Mouse (Mus musculus): ENCODE results near the gene Cd22.
"Not testable (repeated sequence)": the region's sequence is repeated elsewhere in the genome, so short reads cannot be mapped to it uniquely, and the experiment has no call there.

Cd22 gene

DNA sequence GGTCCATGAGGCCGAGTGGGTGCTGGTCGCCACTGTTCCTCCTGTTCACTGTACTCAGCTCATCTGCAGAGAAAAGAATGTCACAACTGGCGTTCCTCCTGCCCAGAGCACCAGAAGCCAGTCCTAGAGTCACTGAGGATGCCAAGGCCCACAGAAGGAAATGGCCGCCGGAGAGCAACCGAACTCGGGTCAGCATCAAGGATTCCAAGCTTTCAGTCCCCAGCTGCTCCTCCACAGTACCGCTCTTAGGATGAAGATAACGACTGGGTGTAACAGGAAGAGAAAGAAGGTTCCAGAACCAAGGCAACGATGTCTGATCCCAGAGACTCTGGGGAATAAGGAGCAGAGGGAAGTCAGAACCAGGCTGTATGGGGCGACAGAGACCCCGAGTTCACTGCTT is 18.7 kb downstream of the Cd22 start, which contains the start of gene Ffar1:
Gene Ffar1 (minus strand): TSS at position 101 of the 400 bp plus-strand sequence.
- DNase-seq (ENCODE audit: low spot score), result no peak

DNA sequence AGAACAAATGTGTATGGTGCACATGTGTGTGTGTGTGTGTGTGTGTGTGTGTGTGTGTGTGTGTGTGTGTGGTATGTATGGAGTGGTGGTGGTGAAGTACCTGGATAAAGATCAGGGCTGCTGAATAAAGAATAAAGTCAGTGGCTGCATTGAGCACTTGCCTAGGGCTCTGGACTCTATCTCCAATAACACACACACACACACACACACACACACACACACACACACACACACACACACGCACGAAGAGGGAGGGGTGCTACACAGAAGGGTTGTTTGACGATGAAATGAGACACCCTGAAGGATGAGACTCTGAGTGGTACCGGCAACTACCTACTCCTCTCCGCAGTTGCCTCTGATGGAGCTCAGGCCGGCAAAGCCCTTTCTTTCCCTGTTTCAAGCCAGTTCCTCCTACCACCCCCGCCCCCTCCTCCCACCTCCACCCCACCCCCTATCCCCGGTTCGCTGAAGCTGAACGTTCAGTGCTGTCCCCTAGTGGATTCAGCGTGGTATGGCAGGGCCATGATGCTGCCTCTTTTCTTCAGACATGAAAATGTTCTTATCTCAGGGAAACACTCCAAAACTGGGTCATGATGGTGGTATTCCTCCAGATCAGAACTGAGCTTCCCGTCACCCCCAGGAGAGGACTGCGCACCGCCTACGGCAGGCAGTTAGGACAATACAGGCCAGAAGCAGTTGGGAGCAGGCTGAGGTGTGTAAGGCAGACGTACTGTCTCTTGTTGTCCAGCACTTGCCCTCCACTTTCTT is 20.3 kb downstream of the Cd22 start:
- DNase-seq (ENCODE audit: low spot score), result peak; percentile 40

DNA sequence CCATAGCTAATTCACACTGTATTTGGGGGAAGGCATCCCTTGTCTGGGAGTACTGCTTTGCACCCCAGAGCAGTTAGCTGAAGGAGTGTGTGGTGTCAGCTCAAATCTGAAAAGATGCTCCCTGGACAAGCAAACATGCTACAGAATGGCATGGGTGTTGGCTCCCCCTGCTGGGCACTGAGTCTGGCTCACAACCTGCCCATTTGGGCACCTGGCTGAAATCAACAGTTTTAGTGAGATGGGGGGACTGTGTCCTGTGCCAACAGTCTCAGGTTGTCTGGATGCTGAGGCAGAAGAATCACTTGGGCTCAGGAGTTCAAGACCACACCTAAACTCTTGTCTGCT is 20.9 kb downstream of the Cd22 start:
- DNase-seq (ENCODE audit: low spot score), result peak; percentile 42

DNA sequence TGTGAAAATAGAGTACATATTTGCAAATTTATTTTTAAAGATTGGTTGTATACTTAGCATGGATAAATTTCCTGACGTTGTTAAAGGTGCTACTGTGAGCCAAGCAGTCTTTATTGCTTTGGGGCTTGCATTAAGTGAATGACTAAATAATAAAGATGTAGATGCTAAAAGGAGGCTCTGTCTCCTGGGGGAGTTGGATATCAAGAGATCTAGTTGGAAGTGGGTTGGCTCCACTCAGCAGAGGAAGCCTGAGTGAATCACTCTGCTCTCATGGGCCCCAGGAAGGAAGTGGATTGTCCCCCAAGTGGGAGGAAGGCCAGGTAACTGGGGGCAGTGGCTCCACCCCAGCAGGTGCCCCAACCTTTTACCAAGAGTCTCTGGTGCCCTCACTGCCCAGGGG is 22.4 kb downstream of the Cd22 start:
- no peak for DNase-seq (ENCODE audit: low spot score)

DNA sequence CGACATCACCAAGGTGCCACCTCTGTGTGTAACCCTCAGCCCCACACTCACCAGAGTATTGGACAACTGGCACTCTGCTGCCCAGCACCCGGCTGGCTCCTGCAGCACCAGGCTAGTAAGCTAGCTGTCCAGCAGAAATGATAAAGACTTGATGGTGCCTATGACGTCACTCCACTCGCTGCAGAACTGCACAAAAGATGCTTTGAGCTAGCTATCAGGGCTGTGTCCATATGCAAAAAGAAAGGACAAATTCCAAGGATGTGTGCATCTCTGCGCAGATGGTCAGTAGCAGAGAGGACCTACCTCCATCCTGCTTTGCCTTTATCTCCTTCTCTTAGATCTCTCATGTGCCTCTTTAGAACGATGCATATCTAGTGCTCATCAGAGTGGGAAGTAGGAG is 24.1 kb downstream of the Cd22 start, which contains the start of gene Ffar3:
Gene Ffar3 (minus strand): TSS at position 101 of the 400 bp plus-strand sequence.
- DNase-seq (ENCODE audit: low spot score), result no peak

DNA sequence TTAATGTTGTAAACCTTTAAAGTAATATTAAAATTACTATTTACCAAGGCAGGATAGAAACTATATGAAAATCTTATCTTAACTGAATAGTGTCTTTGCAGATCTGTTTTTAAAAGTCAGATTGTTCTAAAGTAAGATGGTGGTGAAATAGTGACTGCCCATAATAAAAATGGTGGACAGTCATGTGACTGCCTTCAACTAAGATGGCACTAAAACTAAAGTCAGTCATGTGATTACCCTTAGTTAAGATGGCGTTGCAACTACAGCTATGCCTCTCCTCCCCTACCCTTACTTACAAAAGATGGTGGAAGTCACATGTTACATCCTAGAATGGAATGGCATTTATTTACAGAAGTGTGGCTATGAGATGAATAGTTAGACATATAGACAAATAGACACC is 28.7 kb downstream of the Cd22 start:
- DNase-seq (ENCODE audit: low spot score), result no peak

DNA sequence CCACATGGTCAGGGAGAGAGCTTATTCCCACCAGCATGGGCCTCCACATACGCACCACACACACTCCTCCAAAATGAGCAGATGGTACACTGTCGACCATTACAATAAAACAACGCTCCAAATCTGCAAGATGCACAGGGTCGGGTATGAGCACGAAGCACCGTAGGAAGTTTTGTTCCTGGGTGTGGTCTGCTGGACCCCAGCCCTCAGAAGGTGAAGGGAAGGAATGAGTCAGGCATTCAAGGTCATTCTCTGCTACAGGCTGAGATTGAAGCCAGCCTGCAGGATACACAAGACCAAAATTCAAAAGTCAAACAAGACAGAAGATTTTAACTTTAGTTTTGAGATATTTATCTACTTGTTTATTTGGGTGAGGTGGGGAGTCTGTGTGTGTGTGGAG is 32.2 kb downstream of the Cd22 start:
- no peak for DNase-seq (ENCODE audit: low spot score)

DNA sequence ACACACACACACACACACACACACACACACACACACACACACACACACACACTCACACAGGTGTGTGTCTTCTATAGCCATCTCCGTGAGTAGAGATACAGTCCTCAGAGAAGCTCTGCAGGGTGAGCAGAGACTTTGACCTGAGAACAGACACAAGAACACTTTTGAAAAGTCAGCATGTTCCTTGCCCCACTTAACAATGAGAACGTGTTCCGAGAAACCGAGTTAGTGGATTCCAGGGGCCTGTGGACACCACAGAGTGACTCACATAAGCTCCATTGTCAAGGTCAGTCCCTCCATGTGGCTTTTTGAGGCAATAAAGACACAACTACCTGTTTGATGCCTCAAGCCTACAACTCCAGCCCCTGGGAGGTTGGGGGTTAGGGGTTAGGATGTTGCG is 32.8 kb downstream of the Cd22 start:
- DNase-seq (ENCODE audit: low spot score), result no peak

DNA sequence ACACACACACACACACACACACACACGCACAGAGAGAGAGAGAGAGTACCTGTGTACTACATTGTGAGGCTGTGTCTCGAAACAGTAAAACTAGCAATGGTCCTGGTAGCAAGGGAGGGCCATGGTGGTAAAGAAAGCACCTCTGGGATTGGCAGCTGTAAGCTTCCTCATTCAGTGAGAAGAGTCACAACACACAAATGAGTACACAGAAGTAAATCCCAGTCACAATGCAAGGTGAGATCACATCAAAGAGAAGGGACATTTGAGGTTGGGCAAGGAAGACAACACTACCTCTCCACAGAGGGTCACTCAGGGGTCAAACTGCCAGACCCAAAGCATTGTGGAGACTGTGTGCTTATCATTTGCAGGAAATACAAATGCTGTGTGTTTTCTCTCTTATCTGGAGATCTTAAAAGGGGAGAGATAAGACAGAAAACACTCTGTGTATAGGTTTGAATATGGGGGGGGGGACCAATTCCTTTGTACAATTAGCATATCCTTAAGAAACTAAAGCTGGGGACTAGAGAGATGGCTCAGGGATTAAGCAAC is 33.6 kb downstream of the Cd22 start:
- no peak for DNase-seq (ENCODE audit: low spot score)

DNA sequence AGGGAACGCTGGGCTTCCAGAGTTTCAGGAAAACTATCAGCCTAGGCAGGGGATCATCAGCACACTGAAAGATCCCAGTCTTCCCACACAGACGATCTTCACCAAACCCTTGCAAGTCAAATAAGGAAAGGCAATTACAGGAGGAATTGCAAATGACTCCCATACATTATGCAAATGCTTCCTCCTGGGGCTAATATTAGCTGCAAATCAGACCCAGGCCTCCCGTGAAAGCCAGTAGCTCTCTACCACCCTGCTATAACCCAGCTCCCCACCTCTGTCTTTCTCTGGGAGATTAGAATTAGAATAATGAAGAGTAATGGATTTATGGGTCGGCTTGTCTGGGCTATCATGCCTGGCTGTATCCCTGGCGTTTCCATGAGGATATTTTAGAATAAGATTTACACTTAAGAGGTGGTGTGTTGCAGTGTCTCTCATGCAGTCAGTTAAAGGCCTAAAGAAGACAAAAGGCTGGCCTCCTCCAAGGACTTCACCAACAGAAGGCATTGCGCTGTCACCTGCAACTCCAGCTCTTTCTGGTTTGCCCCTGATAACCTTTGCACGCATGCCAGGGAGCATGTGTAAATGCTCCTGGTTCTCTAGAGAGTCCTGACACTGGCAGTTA is 35.4 kb downstream of the Cd22 start:
- DNase-seq (ENCODE audit: low spot score), result no peak

DNA sequence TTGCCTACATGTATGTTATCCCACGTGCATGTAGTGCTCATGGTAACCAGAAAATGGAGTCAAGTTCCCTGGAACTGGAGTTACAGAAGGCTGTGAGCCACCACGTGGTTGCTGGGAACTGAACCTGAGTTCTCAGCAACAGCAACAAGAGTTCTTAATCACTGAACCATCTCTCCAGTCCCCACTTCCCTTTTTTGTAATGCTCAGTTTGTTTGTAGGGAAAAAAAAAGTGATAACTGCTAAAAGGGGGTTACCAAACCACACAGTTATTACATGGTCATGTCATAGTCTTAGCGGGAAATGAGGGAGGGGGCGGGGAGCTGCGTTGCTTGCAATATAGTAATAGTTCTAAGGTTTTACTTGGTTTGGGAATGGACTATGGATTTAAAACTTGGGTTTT is 38.0 kb downstream of the Cd22 start:
- DNase-seq (ENCODE audit: low spot score), result no peak

DNA sequence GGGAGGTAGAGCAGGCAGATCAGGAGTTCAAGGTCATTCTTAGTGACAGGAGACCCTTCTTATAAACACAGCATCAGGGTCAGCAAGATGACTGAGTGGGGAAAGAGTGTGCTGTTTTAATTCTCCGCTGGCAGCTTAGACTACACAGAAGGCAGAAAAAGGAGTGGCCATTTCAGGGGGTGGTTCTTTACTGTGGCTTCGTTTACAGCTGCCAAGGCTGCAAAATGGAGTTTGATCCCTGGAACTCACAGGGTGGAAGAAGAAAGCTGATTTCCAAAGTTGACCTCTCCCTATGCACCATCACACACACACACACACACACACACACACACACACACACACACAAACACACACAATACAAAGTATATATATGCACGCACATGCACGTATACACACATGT is 38.8 kb downstream of the Cd22 start:
- DNase-seq (ENCODE audit: low spot score), result no peak

DNA sequence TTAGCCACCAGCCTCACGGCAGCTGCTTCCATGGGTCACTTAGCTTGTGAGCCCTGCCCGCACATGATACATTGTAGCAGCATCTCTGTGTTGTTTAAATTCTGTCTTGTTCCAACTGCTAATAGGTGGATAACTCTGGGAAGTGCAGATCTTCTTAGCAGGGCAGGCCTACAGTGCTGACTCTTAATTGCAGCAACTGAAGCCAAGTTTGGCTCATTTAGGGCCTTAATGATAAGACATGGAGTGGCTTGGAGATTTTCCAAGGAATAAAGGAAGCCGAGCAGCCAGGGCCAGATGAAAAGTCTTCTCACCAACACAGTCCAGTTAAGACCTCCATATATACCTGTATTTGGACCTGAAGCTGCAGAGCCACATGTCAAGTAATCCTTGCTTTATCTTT is 39.8 kb downstream of the Cd22 start:
- no peak for DNase-seq (ENCODE audit: low spot score)

DNA sequence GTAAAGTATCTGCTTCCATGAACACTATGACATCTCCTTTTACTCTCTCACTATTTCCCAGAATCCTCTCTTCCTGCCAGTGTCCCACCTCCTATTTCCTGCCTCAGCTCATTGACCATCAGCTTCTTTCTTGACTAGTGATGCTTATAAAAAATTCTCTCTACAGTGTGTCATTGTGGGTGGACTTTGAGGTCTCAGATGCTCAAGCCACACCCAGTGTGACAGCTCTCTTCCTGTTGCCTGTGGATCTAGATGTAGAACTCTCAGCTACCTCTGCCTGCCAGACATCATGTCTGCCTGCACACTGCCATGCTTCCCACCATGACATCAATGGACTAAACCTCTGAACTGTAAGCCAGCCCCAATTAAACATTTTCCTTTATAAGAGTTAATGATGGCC is 42.9 kb downstream of the Cd22 start:
- DNase-seq (ENCODE audit: low spot score), result no peak

DNA sequence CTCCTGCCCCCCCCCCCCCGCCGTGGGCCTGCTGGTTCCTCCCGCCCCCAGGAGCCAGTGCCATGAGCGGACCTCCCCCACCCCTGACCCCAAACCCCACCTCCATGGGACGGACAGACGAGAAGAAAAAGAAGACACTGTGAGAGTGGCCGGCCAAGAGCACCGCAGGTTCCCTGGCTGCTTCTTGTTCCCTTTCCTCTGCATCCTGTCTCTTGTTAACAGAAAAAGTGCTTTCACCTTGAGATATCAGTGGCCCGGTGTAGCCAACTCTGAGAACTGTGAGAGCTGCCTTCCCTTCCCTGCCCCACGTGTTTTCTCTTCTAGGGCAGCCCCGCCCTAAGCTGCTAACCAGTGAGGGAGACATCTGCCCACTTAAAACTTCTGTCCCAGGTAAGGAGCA is 47.5 kb downstream of the Cd22 start:
- DNase-seq (ENCODE audit: low spot score), result not testable (repeated sequence)

DNA sequence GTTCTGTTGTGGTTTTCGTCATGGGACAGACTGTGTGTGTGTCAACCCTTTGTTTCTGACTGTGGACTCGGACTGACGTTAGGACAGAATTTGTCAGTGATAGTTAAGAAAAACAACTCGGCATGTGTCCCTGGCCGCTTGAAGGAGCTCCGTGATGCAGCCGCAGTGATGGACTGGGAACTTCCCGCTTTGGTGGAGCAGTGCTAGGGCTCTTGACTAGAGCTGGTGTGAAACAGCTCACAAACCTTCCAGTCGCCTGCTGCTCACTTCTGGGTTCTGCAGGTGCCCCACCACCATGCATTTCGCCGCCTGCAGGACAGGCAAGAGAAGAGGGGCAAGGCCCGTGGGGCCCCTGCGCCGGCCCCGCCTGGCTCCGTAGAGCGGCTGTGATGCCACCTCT is 47.9 kb downstream of the Cd22 start:
- peak; percentile 55 for DNase-seq (ENCODE audit: low spot score)

DNA sequence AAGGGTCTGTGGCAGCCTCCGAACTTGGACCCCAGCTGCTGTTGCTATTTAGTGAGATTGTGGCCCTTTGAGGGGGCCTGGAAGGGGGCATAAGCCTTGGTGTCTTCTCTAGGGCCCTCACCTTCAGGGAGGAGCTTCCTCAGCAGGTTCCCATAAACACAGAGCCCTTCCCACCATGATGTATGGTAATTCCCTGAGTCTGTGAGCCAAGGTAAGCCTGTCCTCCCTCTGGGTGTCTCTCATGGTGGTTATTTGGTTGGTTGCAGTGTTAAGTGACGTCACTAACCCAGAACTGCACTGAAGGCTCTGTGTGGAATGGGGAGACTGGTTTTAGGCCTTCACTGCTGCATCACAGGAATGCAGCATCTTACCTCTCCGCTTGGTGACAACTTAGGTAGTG is 50.7 kb downstream of the Cd22 start:
- DNase-seq (ENCODE audit: low spot score), result no peak

DNA sequence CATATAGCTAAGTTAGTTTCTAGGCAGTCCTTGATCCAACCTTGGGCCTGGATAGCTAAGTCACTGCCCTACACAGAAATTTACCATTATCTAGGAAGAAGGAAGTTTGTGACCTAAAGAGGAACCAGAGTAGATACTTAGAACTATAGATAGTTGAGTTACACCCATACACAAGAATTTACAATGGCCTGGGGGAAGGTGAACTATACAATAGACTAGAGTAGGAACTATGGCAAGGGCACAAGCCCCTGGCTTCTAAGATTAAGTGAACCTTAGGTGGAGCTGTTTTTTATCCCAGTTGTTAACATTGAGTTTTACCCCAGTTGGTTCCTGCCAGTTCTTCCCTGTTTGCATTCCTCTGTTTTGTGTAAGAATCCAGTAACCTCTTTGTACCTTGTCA is 51.3 kb downstream of the Cd22 start:
- DNase-seq (ENCODE audit: low spot score), result not testable (repeated sequence)

DNA sequence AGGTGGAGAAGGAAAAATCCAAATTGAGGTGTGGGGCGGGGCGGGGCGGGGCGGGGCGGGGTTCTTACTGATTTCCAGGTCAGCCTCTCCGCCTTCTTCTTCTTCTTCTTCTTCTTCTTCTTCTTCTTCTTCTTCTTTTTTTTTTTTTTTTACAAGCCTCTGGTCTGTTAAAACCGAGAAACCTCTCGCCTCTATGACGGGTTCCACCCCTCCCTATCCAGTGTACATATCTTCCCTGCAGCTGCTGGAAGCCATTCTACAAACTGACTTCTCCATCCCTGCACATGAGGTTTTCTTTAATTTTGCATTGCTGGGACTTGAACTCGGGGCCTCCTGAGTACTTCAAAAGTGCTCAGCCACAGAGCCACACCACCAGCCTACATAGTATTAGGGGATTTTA is 53.5 kb downstream of the Cd22 start:
- no peak for DNase-seq (ENCODE audit: low spot score)

DNA sequence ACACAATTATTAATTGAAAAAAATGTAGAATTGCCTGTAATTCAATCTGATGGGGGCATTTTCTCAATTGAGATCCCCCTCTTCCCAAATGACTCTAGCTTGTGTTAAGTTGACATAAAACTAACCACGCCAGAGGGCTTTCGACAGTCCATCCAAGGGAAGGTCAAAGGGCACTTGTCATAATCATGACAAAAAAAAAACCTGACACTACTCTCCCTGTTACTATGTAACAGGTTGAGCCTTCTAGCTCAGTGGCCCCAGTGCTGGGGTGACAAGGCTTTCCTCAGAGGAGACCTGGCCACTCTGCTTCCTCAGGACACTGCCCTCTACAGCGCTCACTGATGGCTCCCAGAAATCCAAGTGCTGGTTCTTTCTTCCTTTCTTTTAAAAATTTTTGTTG is 55.8 kb downstream of the Cd22 start:
- no peak for DNase-seq (ENCODE audit: low spot score)

DNA sequence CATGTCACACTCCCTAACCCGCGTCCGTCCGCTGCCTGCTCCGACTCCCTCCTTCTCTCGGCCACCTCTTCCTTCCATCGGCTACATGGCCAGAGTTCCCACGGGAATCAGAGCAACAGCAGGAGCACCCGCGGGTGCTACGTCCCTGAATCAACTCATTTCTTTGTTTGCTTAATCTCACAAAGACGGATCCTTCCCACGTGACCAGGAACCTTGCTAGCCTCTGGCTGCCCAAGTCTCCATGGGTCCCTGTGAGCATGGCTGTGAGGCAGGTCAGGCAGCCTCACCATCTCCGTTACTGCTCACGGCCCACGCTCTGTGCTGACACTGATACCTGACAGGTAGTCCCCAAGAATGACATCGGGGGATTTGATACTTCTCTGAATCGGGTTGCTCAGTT is 56.5 kb downstream of the Cd22 start, which contains the start of gene Ffar2:
Gene Ffar2 (minus strand): TSS at position 101 of the 400 bp plus-strand sequence.
- no peak for DNase-seq (ENCODE audit: low spot score)

DNA sequence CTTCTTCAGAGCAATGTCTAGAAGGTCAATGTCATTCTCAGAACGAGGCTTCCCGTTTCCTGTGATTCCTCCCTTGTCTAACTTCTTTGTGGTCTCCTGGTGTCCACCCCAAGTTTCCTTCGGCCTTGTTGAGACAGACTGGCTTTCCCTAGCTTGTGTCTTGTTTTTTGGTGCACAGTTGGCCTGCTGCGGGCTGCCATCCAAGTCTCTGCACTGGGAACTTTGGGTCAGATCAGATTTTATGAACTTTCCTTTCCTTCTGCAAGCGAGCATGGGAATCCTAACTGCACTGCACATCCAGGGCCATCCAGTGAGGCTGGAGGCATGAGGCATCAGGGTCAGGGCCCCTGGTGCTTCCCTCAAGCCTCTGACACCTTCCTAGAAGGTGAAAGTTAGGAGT is 58.6 kb downstream of the Cd22 start:
- DNase-seq (ENCODE audit: low spot score), result no peak

DNA sequence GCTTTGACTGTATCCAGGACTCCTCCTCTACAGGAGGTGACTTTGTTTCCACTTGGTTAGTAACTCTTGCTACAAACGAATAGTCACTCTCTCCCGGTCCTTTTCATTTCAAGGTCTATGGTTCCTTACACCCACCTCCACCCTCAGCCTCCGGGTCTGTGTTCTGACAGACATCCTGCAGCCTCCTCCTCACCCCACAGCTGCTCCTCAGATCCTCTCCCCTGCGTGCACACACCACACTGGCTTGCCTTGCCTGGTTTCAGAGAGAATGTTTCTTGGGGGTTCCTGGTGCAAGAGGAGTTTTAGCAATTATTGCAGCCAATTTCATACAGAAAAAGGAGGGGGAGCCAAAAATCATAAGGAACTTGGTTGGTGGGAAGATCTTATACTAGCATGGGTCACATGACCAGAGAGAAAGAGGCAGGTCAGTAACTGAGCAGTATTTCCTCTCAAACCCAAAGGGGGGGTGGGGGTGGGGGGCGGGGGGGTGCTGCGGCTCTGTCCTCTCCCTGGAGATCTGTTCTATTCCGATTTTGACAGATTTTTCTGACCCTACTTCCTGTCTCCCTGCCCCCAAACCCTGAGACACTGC is 59.2 kb downstream of the Cd22 start:
- peak; percentile 11 for DNase-seq (ENCODE audit: low spot score)
